Mouse (Mus musculus): ENCODE results near the gene Morc2a.

- TF ChIP-seq POLR2A (IDR thresholded peaks at IDR 0.05; ENCODE audit: control insufficient read depth, low read depth, low read length) (no peak), CTCF (IDR thresholded peaks at IDR 0.05; ENCODE audit: control insufficient read depth, insufficient read depth, insufficient replicate concordance, low read depth, low read length) (no peak)
Observed at GRCm38 (mm10) chr11:3683696-3684095, 34.7 kb downstream of the Morc2a start.

Data from testis, adult 2 months (tissue).